Mouse (Mus musculus): ENCODE measurements around the gene Asb7. TPM values are rescaled to one million over a fixed set of nuclear protein-coding genes. Genes with fewer than 3 reads are reported as not detected.
A peak's percentile ranks its signal among the peaks of the same experiment; 100 is the strongest.

Asb7 gene
- polyA plus RNA-seq, 1 experiment: 13.0 TPM

- DNase-seq (ENCODE audit: low read depth): no peak
- TF ChIP-seq CTCF (IDR thresholded peaks at IDR 0.05; ENCODE audit: borderline replicate concordance, extremely low read depth, insufficient read depth, insufficient read length): no peak
- no peak for TF ChIP-seq POLR2A (IDR thresholded peaks at IDR 0.05; ENCODE audit: borderline replicate concordance, extremely low read depth, insufficient read depth, insufficient read length, poor library complexity, severe bottlenecking)
These were observed 35.8 kb downstream of the Asb7 start for GRCm38 (mm10) chr7:66653596-66653995.

DNA sequence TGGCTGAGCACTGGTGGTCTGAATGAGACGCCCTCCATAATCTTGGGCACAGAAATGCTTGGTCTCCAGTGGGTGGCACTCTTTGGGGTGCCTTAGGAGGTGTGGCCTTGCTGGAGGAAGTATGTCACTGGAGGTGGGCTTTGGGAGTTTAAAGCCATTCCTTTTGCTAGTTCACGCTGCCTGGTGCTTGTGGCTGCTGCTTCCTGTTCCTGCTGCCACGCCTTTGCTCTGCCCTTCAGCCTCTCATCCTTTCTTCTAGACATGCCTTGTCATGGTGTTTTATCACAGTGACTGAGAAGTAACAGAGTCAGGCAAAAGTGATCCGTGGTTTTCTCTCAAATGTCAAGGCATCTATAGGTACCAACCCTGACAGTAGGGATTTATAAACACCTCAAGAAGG lies 37.2 kb downstream of the Asb7 start:
- no peak for DNase-seq (ENCODE audit: low read depth)
- TF ChIP-seq POLR2A (IDR thresholded peaks at IDR 0.05; ENCODE audit: borderline replicate concordance, extremely low read depth, insufficient read depth, insufficient read length, poor library complexity, severe bottlenecking): no peak
- TF ChIP-seq CTCF (IDR thresholded peaks at IDR 0.05; ENCODE audit: borderline replicate concordance, extremely low read depth, insufficient read depth, insufficient read length): no peak

DNA sequence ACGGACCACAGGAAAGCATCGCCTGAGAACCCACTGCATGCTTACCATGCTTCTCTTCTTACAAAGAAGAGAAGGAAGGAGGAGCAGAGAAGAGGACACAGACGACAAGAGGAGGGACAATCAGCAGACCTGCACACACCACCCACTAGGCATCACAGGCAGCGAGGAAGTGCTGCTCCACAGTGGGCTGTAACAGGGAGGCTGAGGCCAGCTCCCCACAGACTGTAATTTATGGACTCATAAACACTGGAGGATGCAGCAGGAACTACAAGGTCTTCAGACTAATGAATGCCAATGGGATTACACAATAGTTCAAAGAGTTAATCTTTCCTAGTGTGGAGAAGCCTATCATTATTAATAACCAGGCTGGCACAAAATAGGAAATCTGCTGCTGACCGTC lies 38.5 kb downstream of the Asb7 start:
- no peak for DNase-seq (ENCODE audit: low read depth)
- TF ChIP-seq CTCF (IDR thresholded peaks at IDR 0.05; ENCODE audit: borderline replicate concordance, extremely low read depth, insufficient read depth, insufficient read length) (no peak), POLR2A (IDR thresholded peaks at IDR 0.05; ENCODE audit: borderline replicate concordance, extremely low read depth, insufficient read depth, insufficient read length, poor library complexity, severe bottlenecking) (no peak)

- no peak for DNase-seq (ENCODE audit: low read depth)
- TF ChIP-seq CTCF (IDR thresholded peaks at IDR 0.05; ENCODE audit: borderline replicate concordance, extremely low read depth, insufficient read depth, insufficient read length) (no peak), POLR2A (IDR thresholded peaks at IDR 0.05; ENCODE audit: borderline replicate concordance, extremely low read depth, insufficient read depth, insufficient read length, poor library complexity, severe bottlenecking) (no peak)
These were observed 40.2 kb downstream of the Asb7 start for GRCm38 (mm10) chr7:66649181-66649580.

DNA sequence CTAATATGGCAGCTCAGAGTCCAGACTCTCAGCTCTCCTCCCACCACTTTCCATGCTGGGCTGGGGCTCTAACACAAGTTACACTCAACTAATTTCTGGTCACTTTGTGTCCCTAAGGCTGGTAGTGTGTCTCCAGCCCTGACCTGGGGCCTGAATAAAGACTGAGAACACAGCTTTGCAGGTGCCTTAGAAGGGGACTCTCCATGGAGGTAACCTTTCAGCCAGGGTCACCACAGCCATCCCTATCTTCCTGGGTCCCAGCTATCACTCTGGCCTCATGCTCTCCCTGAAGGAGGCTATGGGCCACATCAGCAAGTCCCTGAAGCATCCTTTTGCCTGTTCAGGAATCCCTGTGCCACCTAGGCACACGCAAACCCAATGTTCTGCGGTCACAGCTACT lies 43.7 kb downstream of the Asb7 start:
- TF ChIP-seq POLR2A (IDR thresholded peaks at IDR 0.05; ENCODE audit: borderline replicate concordance, extremely low read depth, insufficient read depth, insufficient read length, poor library complexity, severe bottlenecking): no peak
- TF ChIP-seq CTCF (IDR thresholded peaks at IDR 0.05; ENCODE audit: borderline replicate concordance, extremely low read depth, insufficient read depth, insufficient read length): no peak

DNA sequence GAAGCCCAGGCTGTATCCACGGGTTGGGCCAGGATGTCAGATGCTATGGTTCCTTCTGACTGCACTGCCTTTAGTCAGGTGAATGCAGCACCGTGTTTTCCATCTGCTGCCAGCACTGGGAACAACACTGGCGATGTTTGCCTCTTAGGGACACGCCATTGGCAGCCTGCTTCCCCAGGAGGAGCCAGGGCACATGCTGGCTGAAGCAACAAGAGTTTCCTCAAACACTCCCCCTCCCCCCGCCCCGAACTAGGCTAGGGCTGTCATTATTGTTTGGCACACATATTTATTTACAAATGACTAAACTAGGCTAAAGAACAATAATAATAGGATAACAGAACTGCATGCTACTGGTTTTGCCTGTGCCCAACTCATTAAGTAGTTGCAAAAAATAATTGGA lies 56.0 kb downstream of the Asb7 start:
- TF ChIP-seq CTCF (IDR thresholded peaks at IDR 0.05; ENCODE audit: borderline replicate concordance, extremely low read depth, insufficient read depth, insufficient read length) (no peak), POLR2A (IDR thresholded peaks at IDR 0.05; ENCODE audit: borderline replicate concordance, extremely low read depth, insufficient read depth, insufficient read length, poor library complexity, severe bottlenecking) (no peak)

More for the DNA sequence above, 43.7 kb downstream of the Asb7 start:
- DNase-seq (ENCODE audit: low read depth): no peak

GRCm38 (mm10) chr7:66630154-66630800 lies 59.1 kb downstream of the Asb7 start:
- DNase-seq (ENCODE audit: low read depth): peak; percentile 53
- TF ChIP-seq POLR2A (IDR thresholded peaks at IDR 0.05; ENCODE audit: borderline replicate concordance, extremely low read depth, insufficient read depth, insufficient read length, poor library complexity, severe bottlenecking) (no peak), CTCF (IDR thresholded peaks at IDR 0.05; ENCODE audit: borderline replicate concordance, extremely low read depth, insufficient read depth, insufficient read length) (no peak)

More for the DNA sequence above, 56.0 kb downstream of the Asb7 start:
- DNase-seq (ENCODE audit: low read depth): peak; percentile 20

DNA sequence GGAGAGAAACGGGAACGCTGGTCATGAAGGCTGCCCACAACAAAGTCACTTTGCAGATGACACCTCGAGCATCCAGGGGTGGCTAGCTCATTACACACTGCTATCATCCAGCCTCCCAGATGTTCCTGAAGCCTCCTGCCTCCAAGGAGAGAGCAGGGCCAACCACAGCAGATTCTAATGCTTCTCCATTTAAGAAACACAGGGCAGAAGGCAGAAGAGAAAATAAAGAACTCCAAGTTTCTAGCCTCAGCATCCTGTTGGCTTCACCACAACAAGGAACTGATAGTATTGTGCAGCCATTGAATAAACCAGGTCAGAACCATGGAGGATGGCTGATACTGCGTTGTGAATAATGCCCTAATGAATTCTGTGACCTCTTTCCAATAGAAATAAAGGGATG lies 60.0 kb downstream of the Asb7 start:
- TF ChIP-seq CTCF (IDR thresholded peaks at IDR 0.05; ENCODE audit: borderline replicate concordance, extremely low read depth, insufficient read depth, insufficient read length) (no peak), POLR2A (IDR thresholded peaks at IDR 0.05; ENCODE audit: borderline replicate concordance, extremely low read depth, insufficient read depth, insufficient read length, poor library complexity, severe bottlenecking) (no peak)
- DNase-seq (ENCODE audit: low read depth): no peak

GRCm38 (mm10) chr7:66623436-66623835 lies 66.0 kb downstream of the Asb7 start:
- peak; percentile 7 for DNase-seq (ENCODE audit: low read depth)
- TF ChIP-seq CTCF (IDR thresholded peaks at IDR 0.05; ENCODE audit: borderline replicate concordance, extremely low read depth, insufficient read depth, insufficient read length) (no peak), POLR2A (IDR thresholded peaks at IDR 0.05; ENCODE audit: borderline replicate concordance, extremely low read depth, insufficient read depth, insufficient read length, poor library complexity, severe bottlenecking) (no peak)

GRCm38 (mm10) chr7:66601846-66602245 lies 87.5 kb downstream of the Asb7 start:
- TF ChIP-seq CTCF (IDR thresholded peaks at IDR 0.05; ENCODE audit: borderline replicate concordance, extremely low read depth, insufficient read depth, insufficient read length): no peak
- TF ChIP-seq POLR2A (IDR thresholded peaks at IDR 0.05; ENCODE audit: borderline replicate concordance, extremely low read depth, insufficient read depth, insufficient read length, poor library complexity, severe bottlenecking): no peak
- DNase-seq (ENCODE audit: low read depth): no peak

DNA sequence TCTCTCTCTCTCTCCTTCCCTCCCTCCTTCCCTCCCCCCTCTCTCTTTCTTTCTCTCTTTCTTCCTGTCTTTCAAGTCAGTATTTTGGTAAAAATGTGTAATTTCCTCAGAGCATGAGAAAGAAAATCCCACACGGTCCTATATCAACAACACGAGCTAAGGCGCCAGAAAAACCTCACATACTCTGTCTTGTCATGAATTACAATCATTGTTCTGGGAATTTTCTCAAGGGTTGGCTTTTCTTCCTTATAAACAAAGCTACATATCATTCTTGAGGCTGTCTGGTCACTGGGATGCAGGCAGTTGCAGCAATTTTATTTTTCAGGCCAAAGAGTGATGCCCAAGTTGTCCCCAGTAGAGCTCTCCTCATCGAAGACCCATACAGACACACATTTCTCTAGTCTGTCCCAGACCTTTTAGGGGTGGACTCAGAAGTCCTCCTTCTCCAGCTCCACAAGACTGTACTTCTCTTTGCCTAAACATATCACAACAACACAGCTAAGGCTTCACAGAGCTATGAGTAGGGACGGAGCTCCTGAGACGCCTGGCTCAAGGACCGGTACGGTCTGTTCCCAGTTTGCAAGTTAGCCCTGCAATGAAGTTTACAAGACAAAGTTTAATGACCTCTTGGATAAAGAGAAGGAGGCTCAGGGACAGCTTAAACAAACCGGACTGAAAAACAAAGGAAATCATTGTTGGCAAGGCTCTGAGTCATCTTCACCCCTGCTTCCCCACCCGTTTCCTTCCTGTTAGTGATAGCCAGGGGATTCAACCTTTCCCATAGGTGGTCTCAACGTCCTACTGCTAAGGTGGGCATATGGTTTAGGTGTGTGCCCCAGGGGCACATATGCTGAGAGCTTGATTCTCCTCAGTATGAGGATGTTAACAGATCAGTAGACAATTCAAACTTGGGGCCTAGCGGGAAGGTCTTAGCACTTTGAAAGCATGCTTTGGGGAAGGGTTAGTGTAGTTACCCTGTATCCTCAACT lies 88.5 kb downstream of the Asb7 start:
- DNase-seq (ENCODE audit: low read depth): no peak
- TF ChIP-seq POLR2A (IDR thresholded peaks at IDR 0.05; ENCODE audit: borderline replicate concordance, extremely low read depth, insufficient read depth, insufficient read length, poor library complexity, severe bottlenecking): no peak
- no peak for TF ChIP-seq CTCF (IDR thresholded peaks at IDR 0.05; ENCODE audit: borderline replicate concordance, extremely low read depth, insufficient read depth, insufficient read length)
